Mouse (Mus musculus) ovary, postnatal 14 days (tissue): ENCODE results near the gene Hspa1a.

ENCODE experiments used
- DNase-seq: peaks from one replicate; pipeline ENCODE4 v3.0.0; 2022; ENCODE audit warnings: low spot score

Hspa1a gene

GRCm38 (mm10) chr17:34947606-34948005 lies 24.4 kb downstream of the Hspa1a start:
- no peak for DNase-seq

- DNase-seq: no peak
Observed at GRCm38 (mm10) chr17:34946486-34947140, 25.3 kb downstream of the Hspa1a start.

GRCm38 (mm10) chr17:34944362-34944761 lies 27.6 kb downstream of the Hspa1a start:
- DNase-seq: no peak

- DNase-seq: no peak
Observed at GRCm38 (mm10) chr17:34943128-34943815, 28.7 kb downstream of the Hspa1a start.

GRCm38 (mm10) chr17:34941344-34942041 lies 30.5 kb downstream of the Hspa1a start:
- no peak for DNase-seq

GRCm38 (mm10) chr17:34937960-34938505 lies 33.9 kb downstream of the Hspa1a start:
- no peak for DNase-seq

GRCm38 (mm10) chr17:34934830-34935229 lies 37.1 kb downstream of the Hspa1a start:
- no peak for DNase-seq

- DNase-seq: no peak
Observed at GRCm38 (mm10) chr17:34934031-34934430, 37.9 kb downstream of the Hspa1a start.

GRCm38 (mm10) chr17:34932287-34932686 lies 39.7 kb downstream of the Hspa1a start:
- no peak for DNase-seq

GRCm38 (mm10) chr17:34931735-34932098 lies 40.2 kb downstream of the Hspa1a start:
- no peak for DNase-seq

GRCm38 (mm10) chr17:34931061-34931734 lies 40.8 kb downstream of the Hspa1a start, which contains the start of gene Neu1:
Gene Neu1 (plus strand): TSS chr17:34931253.
- DNase-seq: peak; percentile 96

GRCm38 (mm10) chr17:34928841-34929240 lies 43.1 kb downstream of the Hspa1a start:
- DNase-seq: no peak

GRCm38 (mm10) chr17:34927306-34928019 lies 44.5 kb downstream of the Hspa1a start:
- DNase-seq: no peak

- no peak for DNase-seq
Observed at GRCm38 (mm10) chr17:34924258-34924657, 47.7 kb downstream of the Hspa1a start.

GRCm38 (mm10) chr17:34922939-34923338 lies 49.0 kb downstream of the Hspa1a start:
- DNase-seq: no peak
